Mouse (Mus musculus): Measurements from ENCODE around the gene Sfpq. TPM values are rescaled to one million over a fixed set of nuclear protein-coding genes. Genes with fewer than 3 reads are reported as not detected.
"Not testable (repeated sequence)": the region's sequence is repeated elsewhere in the genome, so short reads cannot be mapped to it uniquely, and the experiment has no call there.

Gene Sfpq
- 31.5 and 47.9 TPM in 2 replicates for polyA plus RNA-seq (2012; rRNA removed)

DNA sequence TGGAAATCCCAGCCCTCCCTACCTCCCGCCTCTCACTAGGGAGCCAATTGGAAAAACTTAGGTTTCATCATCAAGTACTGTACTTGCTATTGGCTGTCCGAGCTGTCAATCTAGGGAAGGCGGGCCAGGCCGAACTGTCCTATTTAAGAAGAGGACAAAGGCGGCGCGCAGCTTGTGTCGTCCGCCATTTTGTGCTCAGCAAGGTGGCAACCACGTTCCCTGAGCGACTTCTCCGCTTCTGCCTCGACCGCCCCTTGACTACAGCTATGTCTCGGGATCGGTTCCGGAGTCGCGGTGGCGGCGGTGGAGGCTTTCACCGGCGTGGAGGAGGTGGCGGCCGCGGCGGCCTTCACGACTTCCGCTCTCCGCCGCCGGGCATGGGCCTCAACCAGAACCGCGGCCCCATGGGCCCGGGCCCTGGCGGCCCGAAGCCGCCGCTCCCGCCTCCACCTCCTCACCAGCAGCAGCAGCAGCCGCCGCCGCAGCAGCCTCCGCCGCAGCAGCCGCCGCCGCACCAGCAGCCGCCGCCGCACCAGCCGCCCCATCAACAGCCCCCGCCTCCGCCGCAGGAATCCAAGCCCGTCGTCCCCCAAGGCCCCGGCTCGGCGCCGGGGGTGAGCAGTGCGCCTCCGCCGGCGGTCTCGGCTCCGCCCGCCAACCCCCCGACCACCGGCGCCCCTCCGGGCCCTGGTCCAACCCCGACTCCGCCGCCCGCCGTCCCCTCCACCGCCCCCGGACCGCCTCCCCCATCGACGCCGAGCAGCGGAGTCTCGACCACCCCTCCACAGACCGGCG is at the start of gene Sfpq:
Gene Sfpq (plus strand): TSS at position 174 of the 795 bp plus-strand sequence.
- Histone ChIP-seq H3K27ac (ENCODE audit: insufficient read depth, low read depth, low read length) (peak within 1 kb of the TSS; percentile 95), H3K4me1 (ENCODE audit: control insufficient read depth, insufficient read depth, insufficient read length, low read length) (no peaks in the 10 kb centered on the region), H3K4me3 (ENCODE audit: low read depth, low read length) (peak within 1 kb of the TSS; percentile 89), H3K36me3 (ENCODE audit: control insufficient read depth, insufficient read depth, low read length) (peaks cover 19% of the 10 kb centered on the region), H3K27me3 (ENCODE audit: control insufficient read depth, insufficient read depth, low read length) (no peaks in the 10 kb centered on the region)
- WGBS: 1% methylated on average over 66 of the region's 87 CpGs
- TF ChIP-seq POLR2A (IDR thresholded peaks at IDR 0.05; ENCODE audit: low read depth, low read length): peak; percentile 94
- TF ChIP-seq CTCF (IDR thresholded peaks at IDR 0.05; ENCODE audit: extremely low read depth, insufficient read length, insufficient replicate concordance, low read depth, low read length): no peak

DNA sequence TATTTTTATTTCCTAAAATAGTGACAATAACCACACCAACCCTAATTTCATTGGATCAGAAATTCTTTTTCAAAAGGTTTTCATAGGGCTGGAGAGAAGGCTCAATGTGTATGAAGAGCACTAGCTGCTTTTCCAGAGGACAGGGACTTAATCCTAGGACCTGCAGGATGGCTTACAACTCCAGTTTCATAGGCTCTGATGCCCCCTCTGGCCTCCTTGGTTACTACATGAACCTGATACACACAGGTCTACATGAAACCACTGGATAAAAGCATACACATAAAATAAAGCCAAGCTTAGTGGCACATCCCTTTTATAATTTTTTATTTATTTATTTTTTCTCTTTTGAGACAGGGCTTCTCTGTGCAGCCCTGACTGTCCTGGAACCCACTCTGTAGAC is 43.7 kb upstream of the Sfpq start:
- Histone ChIP-seq H3K4me3 (ENCODE audit: low read depth, low read length) (no peak overlapping the region), H3K4me1 (ENCODE audit: control insufficient read depth, insufficient read depth, insufficient read length, low read length) (no peaks in the 10 kb centered on the region), H3K27me3 (ENCODE audit: control insufficient read depth, insufficient read depth, low read length) (no peaks in the 10 kb centered on the region), H3K27ac (ENCODE audit: insufficient read depth, low read depth, low read length) (no peak overlapping the region), H3K36me3 (ENCODE audit: control insufficient read depth, insufficient read depth, low read length) (no peaks in the 10 kb centered on the region)
- TF ChIP-seq POLR2A (IDR thresholded peaks at IDR 0.05; ENCODE audit: low read depth, low read length): no peak
- no peak for TF ChIP-seq CTCF (IDR thresholded peaks at IDR 0.05; ENCODE audit: extremely low read depth, insufficient read length, insufficient replicate concordance, low read depth, low read length)

GRCm38 (mm10) chr4:126978706-126979105 is 42.4 kb upstream of the Sfpq start:
- 72% methylated on average over 3 of the region's 3 CpGs for WGBS
- Histone ChIP-seq H3K4me1 (ENCODE audit: control insufficient read depth, insufficient read depth, insufficient read length, low read length) (no peaks in the 10 kb centered on the region), H3K27ac (ENCODE audit: insufficient read depth, low read depth, low read length) (no peak overlapping the region), H3K27me3 (ENCODE audit: control insufficient read depth, insufficient read depth, low read length) (no peaks in the 10 kb centered on the region), H3K36me3 (ENCODE audit: control insufficient read depth, insufficient read depth, low read length) (no peaks in the 10 kb centered on the region), H3K4me3 (ENCODE audit: low read depth, low read length) (no peak overlapping the region)
- TF ChIP-seq CTCF (IDR thresholded peaks at IDR 0.05; ENCODE audit: extremely low read depth, insufficient read length, insufficient replicate concordance, low read depth, low read length): no peak
- no peak for TF ChIP-seq POLR2A (IDR thresholded peaks at IDR 0.05; ENCODE audit: low read depth, low read length)

GRCm38 (mm10) chr4:126983321-126983720 is 37.8 kb upstream of the Sfpq start:
- no peaks in the 10 kb centered on the region for H3K4me1 ChIP-seq (ENCODE audit: control insufficient read depth, insufficient read depth, insufficient read length, low read length)
- WGBS: 34% methylated on average over 3 of the region's 3 CpGs
- no peaks in the 10 kb centered on the region for H3K36me3 ChIP-seq (ENCODE audit: control insufficient read depth, insufficient read depth, low read length)
- H3K27ac ChIP-seq (ENCODE audit: insufficient read depth, low read depth, low read length): no peak overlapping the region
- no peaks in the 10 kb centered on the region for H3K27me3 ChIP-seq (ENCODE audit: control insufficient read depth, insufficient read depth, low read length)
- no peak overlapping the region for H3K4me3 ChIP-seq (ENCODE audit: low read depth, low read length)
- TF ChIP-seq CTCF (IDR thresholded peaks at IDR 0.05; ENCODE audit: extremely low read depth, insufficient read length, insufficient replicate concordance, low read depth, low read length) (no peak), POLR2A (IDR thresholded peaks at IDR 0.05; ENCODE audit: low read depth, low read length) (no peak)

GRCm38 (mm10) chr4:126983736-126984525 is 37.2 kb upstream of the Sfpq start:
- not testable (repeated sequence) for H3K36me3 ChIP-seq (ENCODE audit: control insufficient read depth, insufficient read depth, low read length); H3K27ac ChIP-seq (ENCODE audit: insufficient read depth, low read depth, low read length); H3K4me1 ChIP-seq (ENCODE audit: control insufficient read depth, insufficient read depth, insufficient read length, low read length); H3K27me3 ChIP-seq (ENCODE audit: control insufficient read depth, insufficient read depth, low read length); H3K4me3 ChIP-seq (ENCODE audit: low read depth, low read length)
- 86% methylated on average over 13 of the region's 13 CpGs for WGBS

- Histone ChIP-seq H3K27ac (ENCODE audit: insufficient read depth, low read depth, low read length) (no peak overlapping the region), H3K27me3 (ENCODE audit: control insufficient read depth, insufficient read depth, low read length) (no peaks in the 10 kb centered on the region), H3K4me3 (ENCODE audit: low read depth, low read length) (no peak overlapping the region), H3K36me3 (ENCODE audit: control insufficient read depth, insufficient read depth, low read length) (no peaks in the 10 kb centered on the region), H3K4me1 (ENCODE audit: control insufficient read depth, insufficient read depth, insufficient read length, low read length) (no peaks in the 10 kb centered on the region)
- TF ChIP-seq POLR2A (IDR thresholded peaks at IDR 0.05; ENCODE audit: low read depth, low read length) (no peak), CTCF (IDR thresholded peaks at IDR 0.05; ENCODE audit: extremely low read depth, insufficient read length, insufficient replicate concordance, low read depth, low read length) (no peak)
- 80% methylated on average over 5 of the region's 5 CpGs for WGBS
These were observed 34.4 kb upstream of the Sfpq start for GRCm38 (mm10) chr4:126986768-126987167.

DNA sequence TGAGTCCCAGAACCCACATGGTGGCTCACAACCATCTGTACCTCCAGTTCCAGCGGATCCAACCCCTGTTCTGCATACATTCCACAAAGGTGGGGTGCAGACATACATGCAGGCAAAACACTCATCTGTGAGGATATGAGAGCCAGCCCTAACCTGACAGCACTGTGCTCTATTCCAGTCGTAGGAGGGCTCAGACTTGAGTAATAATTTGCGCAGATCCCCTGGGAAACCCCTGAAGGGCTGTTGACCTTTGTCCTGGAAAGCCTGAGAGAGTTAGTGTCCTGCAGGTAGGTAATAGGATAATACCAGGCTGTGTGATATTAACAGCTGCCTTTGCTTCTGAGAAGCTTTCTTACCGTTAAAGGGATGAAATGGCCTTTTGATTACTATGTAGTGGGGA is 32.6 kb upstream of the Sfpq start:
- 67% methylated on average over 4 of the region's 4 CpGs for WGBS

More for the DNA sequence above, 32.6 kb upstream of the Sfpq start:
- no peaks in the 10 kb centered on the region for H3K36me3 ChIP-seq (ENCODE audit: control insufficient read depth, insufficient read depth, low read length)
- no peak overlapping the region for H3K4me3 ChIP-seq (ENCODE audit: low read depth, low read length)
- no peak for TF ChIP-seq CTCF (IDR thresholded peaks at IDR 0.05; ENCODE audit: extremely low read depth, insufficient read length, insufficient replicate concordance, low read depth, low read length)
- TF ChIP-seq POLR2A (IDR thresholded peaks at IDR 0.05; ENCODE audit: low read depth, low read length): no peak
- no peaks in the 10 kb centered on the region for H3K27me3 ChIP-seq (ENCODE audit: control insufficient read depth, insufficient read depth, low read length)
- H3K4me1 ChIP-seq (ENCODE audit: control insufficient read depth, insufficient read depth, insufficient read length, low read length): no peaks in the 10 kb centered on the region
- no peak overlapping the region for H3K27ac ChIP-seq (ENCODE audit: insufficient read depth, low read depth, low read length)

Data from small intestine, adult 2 months (tissue).